Mouse (Mus musculus) G1E (cell line): ENCODE data around the gene Creb3l2.

Experiments used
- CTCF ChIP-seq: IDR thresholded peaks from 2 replicates; pipeline ENCODE4 v1.5.1; 2012; ENCODE audit warnings: low read depth, low read length, inconsistent platforms, mixed read lengths
- GATA1 ChIP-seq: IDR thresholded peaks from 2 replicates; pipeline ENCODE4 v1.6.1; 2012; ENCODE audit warnings: borderline replicate concordance, low read length, inconsistent platforms, mixed read lengths
- GATA2 ChIP-seq: IDR thresholded peaks from 2 replicates; pipeline ENCODE4 v1.6.1; 2012; ENCODE audit warnings: low read depth, low read length, inconsistent platforms, borderline replicate concordance
- POLR2AphosphoS5 ChIP-seq: IDR thresholded peaks from 2 replicates; pipeline ENCODE4 v1.6.1; 2012; ENCODE audit warnings: low read depth, low read length, inconsistent platforms; ENCODE audit not compliant: insufficient replicate concordance
- TAL1 ChIP-seq: conservative IDR thresholded peaks from 2 replicates; pipeline ENCODE4 v1.6.1; 2012; ENCODE audit warnings: low read depth, low read length, inconsistent platforms, mixed read lengths

- TF ChIP-seq CTCF (no peak), POLR2AphosphoS5 (no peak), TAL1 (no peak), GATA1 (no peak), GATA2 (no peak)
Measured at GRCm38 (mm10) chr6:37283336-37283735, 158.6 kb downstream of the Creb3l2 start.
